In genomic region chr7:43856307-43856706, GRCm38 (mm10) we compare ENCODE assay signal across 28 mouse cellular contexts. TPM values are rescaled to one million over a fixed set of nuclear protein-coding genes. Genes with fewer than 3 reads are reported as not detected.
"Had no signal": no experiment of that assay in that cellular context is flagged by ENCODE, and none has a peak within 500 bp of the region (broad histone marks: within the 10 kb centered on the region; RNA-seq: fewer than 3 reads in every experiment).

No protein-coding gene starts in this region.

- H3K36me3 ChIP-seq: lung, embryonic 15.5 days had no signal

- H3K9ac ChIP-seq: liver, embryonic 14.5 days; liver, postnatal 0 days; lung, embryonic 15.5 days had no signal

- H3K27ac ChIP-seq: kidney, postnatal 0 days; left cerebral cortex, adult 2 months; liver, embryonic 14.5 days; lung, embryonic 15.5 days had no signal

- H3K9me3 ChIP-seq: lung, embryonic 15.5 days had no signal

- H3K4me3 ChIP-seq: left cerebral cortex, adult 2 months; lung, embryonic 15.5 days had no signal

- ATAC-seq: liver, postnatal 0 days had no signal

- H3K4me2 ChIP-seq: lung, embryonic 15.5 days; midbrain, embryonic 11.5 days had no signal

- DNase-seq: kidney, postnatal 36 days; layer of hippocampus, postnatal 36 days; liver, postnatal 0 days; lung, postnatal 14 days; midbrain, embryonic 14.5 days; thymus, adult 2 months; thymus, postnatal 14 days; thymus, postnatal 4 days had no signal

- H3K4me1 ChIP-seq: lung, embryonic 15.5 days had no signal

- H3K27me3 ChIP-seq: lung, embryonic 15.5 days had no signal

RNA-seq across cellular contexts. Expression of gene Klk5, which starts 14.5 kb away (rescaled TPM):
- total RNA-seq: layer of hippocampus, adult 8-10 months; layer of hippocampus, postnatal 10 days; layer of hippocampus, postnatal 36 days; left cerebral cortex, adult 2 months; left cerebral cortex, postnatal 10 days; left cerebral cortex, postnatal 36 days; liver, adult 2 months; megakaryocyte progenitor cell, adult 5-6 weeks; megakaryocyte-erythroid progenitor cell, adult 5-6 weeks; midbrain, postnatal 0 days had no signal
- polyA plus RNA-seq: kidney, embryonic 14.5 days; kidney, postnatal 0 days; limb, embryonic 11.5 days; liver, adult 2 months; liver, embryonic 14.5 days; liver, postnatal 0 days; lung, embryonic 15.5 days; midbrain, embryonic 11.5 days; midbrain, embryonic 14.5 days; midbrain, postnatal 0 days; neural tube, embryonic 11.5 days; neural tube, embryonic 14.5 days; small intestine, adult 2 months; spleen, adult 2 months had no signal

RNA-seq across cellular contexts. Expression of gene Klk4, which starts 24.7 kb away (rescaled TPM):
- total RNA-seq: layer of hippocampus, adult 8-10 months; layer of hippocampus, postnatal 10 days; layer of hippocampus, postnatal 36 days; left cerebral cortex, adult 2 months; left cerebral cortex, postnatal 10 days; left cerebral cortex, postnatal 36 days; liver, adult 2 months; megakaryocyte progenitor cell, adult 5-6 weeks; megakaryocyte-erythroid progenitor cell, adult 5-6 weeks had no signal
- polyA plus RNA-seq: kidney, postnatal 0 days; liver, adult 2 months; liver, embryonic 14.5 days; liver, postnatal 0 days; lung, embryonic 15.5 days; midbrain, embryonic 11.5 days; midbrain, embryonic 14.5 days; midbrain, postnatal 0 days; neural tube, embryonic 11.5 days; small intestine, adult 2 months; spleen, adult 2 months had no signal

RNA-seq across cellular contexts. Expression of gene Klk6, which starts 32.0 kb away (rescaled TPM):
- total RNA-seq: layer of hippocampus, postnatal 10 days; left cerebral cortex, postnatal 10 days; liver, adult 2 months; megakaryocyte progenitor cell, adult 5-6 weeks; megakaryocyte-erythroid progenitor cell, adult 5-6 weeks; midbrain, postnatal 0 days had no signal
- polyA plus RNA-seq: kidney, embryonic 14.5 days; kidney, postnatal 0 days; limb, embryonic 14.5 days; liver, adult 2 months; liver, embryonic 14.5 days; liver, postnatal 0 days; lung, embryonic 15.5 days; midbrain, embryonic 11.5 days; midbrain, embryonic 14.5 days; midbrain, postnatal 0 days; neural tube, embryonic 11.5 days; neural tube, embryonic 14.5 days; small intestine, adult 2 months; spleen, adult 2 months had no signal

RNA-seq across cellular contexts. Expression of gene Klk7, which starts 45.2 kb away (rescaled TPM):
- total RNA-seq: left cerebral cortex, adult 2 months; left cerebral cortex, postnatal 10 days; left cerebral cortex, postnatal 36 days; liver, adult 2 months; megakaryocyte progenitor cell, adult 5-6 weeks; megakaryocyte-erythroid progenitor cell, adult 5-6 weeks had no signal
- polyA plus RNA-seq: kidney, embryonic 14.5 days; kidney, postnatal 0 days; limb, embryonic 11.5 days; liver, adult 2 months; liver, embryonic 14.5 days; liver, postnatal 0 days; lung, embryonic 15.5 days; midbrain, embryonic 14.5 days; neural tube, embryonic 11.5 days; neural tube, embryonic 14.5 days; small intestine, adult 2 months; spleen, adult 2 months had no signal
